Mouse (Mus musculus): ENCODE measurements around the gene Vmn1r233.

Gene Vmn1r233

GRCm38 (mm10) chr17:20996364-20996763 lies at the start of gene Vmn1r233:
TSS of gene Vmn1r233 (minus strand) at chr17:20996464.
- no peak for DNase-seq (ENCODE audit: low read depth)

GRCm38 (mm10) chr17:21018410-21019080 lies 22.3 kb upstream of the Vmn1r233 start:
- no peak for DNase-seq (ENCODE audit: low read depth)

- no peak for DNase-seq (ENCODE audit: low read depth)
Observed at GRCm38 (mm10) chr17:21009726-21010125, 13.5 kb upstream of the Vmn1r233 start.

GRCm38 (mm10) chr17:21008382-21009331 lies 12.4 kb upstream of the Vmn1r233 start, which contains the start of gene Zfp160:
TSS of gene Zfp160 (plus strand) at chr17:21008903.
- DNase-seq (ENCODE audit: low read depth): peak; percentile 87

GRCm38 (mm10) chr17:20993716-20994115 lies 2.5 kb downstream of the Vmn1r233 start:
- DNase-seq (ENCODE audit: low read depth): no peak

GRCm38 (mm10) chr17:20966681-20967080 lies 29.6 kb downstream of the Vmn1r233 start:
- DNase-seq (ENCODE audit: low read depth): no peak

GRCm38 (mm10) chr17:20965421-20965820 lies 30.8 kb downstream of the Vmn1r233 start:
- no peak for DNase-seq (ENCODE audit: low read depth)

GRCm38 (mm10) chr17:20960386-20960785 lies 35.9 kb downstream of the Vmn1r233 start:
- DNase-seq (ENCODE audit: low read depth): no peak

- no peak for DNase-seq (ENCODE audit: low read depth)
Observed at GRCm38 (mm10) chr17:20946636-20947035, 49.6 kb downstream of the Vmn1r233 start.

- DNase-seq (ENCODE audit: low read depth): peak; percentile 8
Observed at GRCm38 (mm10) chr17:20946026-20946565, 50.2 kb downstream of the Vmn1r233 start.

- DNase-seq (ENCODE audit: low read depth): peak; percentile 100
Observed at GRCm38 (mm10) chr17:20944985-20945891, 51.0 kb downstream of the Vmn1r233 start, which contains the start of gene Ppp2r1a. TSS of gene Ppp2r1a (plus strand) at chr17:20945311.

- peak; percentile 5 for DNase-seq (ENCODE audit: low read depth)
Observed at GRCm38 (mm10) chr17:20944226-20944625, 52.0 kb downstream of the Vmn1r233 start.

All from c-Kit-positive CD71-positive TER-119-negative erythroid progenitor cells, embryonic 14.5 days (primary cell).